Mouse (Mus musculus) midbrain, embryonic 16.5 days (tissue): Measurements from ENCODE around the gene Sik3. TPM values are rescaled to one million over a fixed set of nuclear protein-coding genes. Genes with fewer than 3 reads are reported as not detected.
A peak's percentile ranks its signal among the peaks of the same experiment; 100 is the strongest.

ENCODE experiments used
- ATAC-seq: fragments of 200-750 bp; cut with Nextera tagmentation; 2 replicates; pipeline ENCODE4 v1.8.0; 2017; ENCODE audit warnings: moderate TSS enrichment
- H3K27ac ChIP-seq: fragments of 300-500 bp; sonication (generic); 2 replicates; pipeline ENCODE4 v1.5.1; 2014; ENCODE audit warnings: mild to moderate bottlenecking, low read length, mixed read lengths
- H3K27me3 ChIP-seq: fragments of 300-500 bp; sonication (generic); 2 replicates; pipeline ENCODE4 v1.6.1; 2014; ENCODE audit warnings: low read depth, low read length, mixed read lengths; ENCODE audit not compliant: control insufficient read depth, insufficient read depth
- H3K36me3 ChIP-seq: fragments of 300-500 bp; sonication (generic); 2 replicates; pipeline ENCODE4 v1.6.1; 2014; ENCODE audit warnings: mild to moderate bottlenecking, low read length, moderate library complexity, mixed read lengths; ENCODE audit not compliant: control insufficient read depth, insufficient read depth
- H3K4me1 ChIP-seq: fragments of 300-500 bp; sonication (generic); 2 replicates; pipeline ENCODE4 v1.6.1; 2014; ENCODE audit warnings: mild to moderate bottlenecking, low read length, mixed read lengths; ENCODE audit not compliant: control insufficient read depth, insufficient read depth
- H3K4me2 ChIP-seq: fragments of 300-500 bp; sonication (generic); 2 replicates; pipeline ENCODE4 v1.6.1; 2014; ENCODE audit warnings: mild to moderate bottlenecking, low read length, mixed read lengths
- H3K4me3 ChIP-seq: fragments of 300-500 bp; sonication (generic); 2 replicates; pipeline ENCODE4 v1.5.1; 2014; ENCODE audit warnings: low read depth, mild to moderate bottlenecking, low read length, moderate library complexity, mixed read lengths
- H3K9ac ChIP-seq: fragments of 300-500 bp; sonication (generic); 2 replicates; pipeline ENCODE4 v1.6.1; 2014; ENCODE audit warnings: low read depth, low read length, mixed read lengths
- H3K9me3 ChIP-seq: fragments of 300-500 bp; sonication (generic); replicated peaks from 2 replicates; pipeline ENCODE4 v1.6.1; 2014; ENCODE audit warnings: mild to moderate bottlenecking, low read length, mixed read lengths; ENCODE audit not compliant: control insufficient read depth, poor library complexity, severe bottlenecking
- WGBS: fragments of 180-500 bp; shearing (Covaris S2); extraction: QIAGEN DNeasy Blood & Tissue Kit; methylation state at CpG from one replicate; pipeline ENCODE4 v1.1.7; 2014; 5-methylcytosine and 5-hydroxymethylcytosine counted together
- polyA plus RNA-seq: library from polyadenylated mRNA; unstranded; fragments of >200 nt; fragmentation: Nextera tagmentation; extraction: Ambion mirVana; gene quantifications from 2 replicates; pipeline ENCODE4 v1.2.1, GENCODE M21; 2015

The Sik3 gene
- polyA plus RNA-seq, 1 experiment from 2014 or later: 5.1 TPM

GRCm38 (mm10) chr9:46172953-46173352, 160.3 kb downstream of the Sik3 start:
- H3K9me3 ChIP-seq: no peaks in the 10 kb centered on the region
- 63% methylated on average over 2 of the region's 2 CpGs for WGBS

GRCm38 (mm10) chr9:46173919-46174318, 161.3 kb downstream of the Sik3 start:
- Histone ChIP-seq H3K9me3 (no peaks in the 10 kb centered on the region), H3K27ac (no peak overlapping the region), H3K4me1 (no peaks in the 10 kb centered on the region), H3K4me2 (no peak overlapping the region), H3K9ac (no peak overlapping the region), H3K4me3 (no peak overlapping the region), H3K27me3 (no peaks in the 10 kb centered on the region), H3K36me3 (0 out of 2 replicates have a peak, but pooled peaks cover 2% of the 10 kb centered on the region)
- no peak for ATAC-seq
- 94% methylated on average over 6 of the region's 6 CpGs for WGBS

More at GRCm38 (mm10) chr9:46172953-46173352, 160.3 kb downstream of the Sik3 start:
- H3K4me1 ChIP-seq: no peaks in the 10 kb centered on the region
- no peak overlapping the region for H3K4me3 ChIP-seq
- H3K4me2 ChIP-seq: no peak overlapping the region
- H3K27ac ChIP-seq: no peak overlapping the region
- H3K9ac ChIP-seq: no peak overlapping the region
- H3K36me3 ChIP-seq: no peaks in the 10 kb centered on the region
- no peak for ATAC-seq
- no peaks in the 10 kb centered on the region for H3K27me3 ChIP-seq

GRCm38 (mm10) chr9:46174770-46175294, 162.2 kb downstream of the Sik3 start:
- WGBS: 82% methylated on average over 5 of the region's 5 CpGs
- Histone ChIP-seq H3K4me3 (no peak overlapping the region), H3K9me3 (no peaks in the 10 kb centered on the region), H3K27me3 (no peaks in the 10 kb centered on the region), H3K9ac (no peak overlapping the region), H3K27ac (no peak overlapping the region), H3K36me3 (0 out of 2 replicates have a peak, but pooled peaks cover 2% of the 10 kb centered on the region), H3K4me2 (no peak overlapping the region), H3K4me1 (no peaks in the 10 kb centered on the region)
- ATAC-seq: no peak

GRCm38 (mm10) chr9:46175300-46175699, 162.7 kb downstream of the Sik3 start:
- Histone ChIP-seq H3K4me2 (no peak overlapping the region), H3K36me3 (0 out of 2 replicates have a peak, but pooled peaks cover 2% of the 10 kb centered on the region), H3K4me3 (no peak overlapping the region), H3K9me3 (no peaks in the 10 kb centered on the region), H3K27me3 (no peaks in the 10 kb centered on the region), H3K9ac (no peak overlapping the region), H3K4me1 (peaks cover under 1% of the 10 kb centered on the region; the same call in 1 of the 2 replicates), H3K27ac (no peak overlapping the region)
- WGBS: 88% methylated on average over 1 of the region's 1 CpGs
- ATAC-seq: no peak

- Histone ChIP-seq H3K9me3 (no peaks in the 10 kb centered on the region), H3K9ac (no peak overlapping the region), H3K4me1 (peaks cover 5% of the 10 kb centered on the region; the same call in 1 of the 2 replicates), H3K4me3 (no peak overlapping the region), H3K27me3 (no peaks in the 10 kb centered on the region), H3K27ac (no peak overlapping the region), H3K36me3 (0 out of 2 replicates have a peak, but pooled peaks cover 2% of the 10 kb centered on the region), H3K4me2 (no peak overlapping the region)
- 85% methylated on average over 1 of the region's 1 CpGs for WGBS
- ATAC-seq: no peak
Measured at GRCm38 (mm10) chr9:46175938-46176375, 163.3 kb downstream of the Sik3 start.

GRCm38 (mm10) chr9:46176613-46177012, 164.0 kb downstream of the Sik3 start:
- no peak overlapping the region for H3K4me2 ChIP-seq
- H3K27me3 ChIP-seq: no peaks in the 10 kb centered on the region
- 0 out of 2 replicates have a peak, but pooled peaks cover 4% of the 10 kb centered on the region for H3K36me3 ChIP-seq
- no peak for ATAC-seq
- no peak overlapping the region for H3K9ac ChIP-seq
- no peaks in the 10 kb centered on the region for H3K9me3 ChIP-seq
- H3K4me3 ChIP-seq: no peak overlapping the region
- no peak overlapping the region for H3K27ac ChIP-seq
- 83% methylated on average over 4 of the region's 4 CpGs for WGBS
- peaks cover 5% of the 10 kb centered on the region; the same call in 1 of the 2 replicates for H3K4me1 ChIP-seq

GRCm38 (mm10) chr9:46178595-46178994, 166.0 kb downstream of the Sik3 start:
- H3K36me3 ChIP-seq: 0 out of 2 replicates have a peak, but pooled peaks cover 4% of the 10 kb centered on the region
- no peak overlapping the region for H3K4me2 ChIP-seq
- 89% methylated on average over 9 of the region's 9 CpGs for WGBS
- no peaks in the 10 kb centered on the region for H3K27me3 ChIP-seq
- H3K9me3 ChIP-seq: no peaks in the 10 kb centered on the region
- ATAC-seq: no peak
- peaks cover 5% of the 10 kb centered on the region; the same call in 1 of the 2 replicates for H3K4me1 ChIP-seq
- no peak overlapping the region for H3K4me3 ChIP-seq
- H3K27ac ChIP-seq: no peak overlapping the region
- H3K9ac ChIP-seq: no peak overlapping the region

- Histone ChIP-seq H3K4me3 (no peak overlapping the region), H3K4me2 (no peak overlapping the region), H3K36me3 (0 out of 2 replicates have a peak, but pooled peaks cover 4% of the 10 kb centered on the region), H3K9me3 (no peaks in the 10 kb centered on the region), H3K9ac (no peak overlapping the region), H3K4me1 (peaks cover 5% of the 10 kb centered on the region; the same call in 1 of the 2 replicates), H3K27me3 (no peaks in the 10 kb centered on the region), H3K27ac (peak overlapping the region; percentile 18; the same call in 1 of the 2 replicates)
- no peak for ATAC-seq
- WGBS: 88% methylated on average over 8 of the region's 8 CpGs
Measured at GRCm38 (mm10) chr9:46181297-46181696, 168.7 kb downstream of the Sik3 start.

GRCm38 (mm10) chr9:46184542-46184941, 171.9 kb downstream of the Sik3 start:
- 89% methylated on average over 5 of the region's 5 CpGs for WGBS
- 0 out of 2 replicates have a peak, but pooled peaks cover 2% of the 10 kb centered on the region for H3K36me3 ChIP-seq
- no peak overlapping the region for H3K9ac ChIP-seq
- no peak overlapping the region for H3K27ac ChIP-seq
- no peaks in the 10 kb centered on the region for H3K27me3 ChIP-seq
- no peak for ATAC-seq
- no peak overlapping the region for H3K4me3 ChIP-seq
- H3K9me3 ChIP-seq: no peaks in the 10 kb centered on the region
- H3K4me1 ChIP-seq: peaks cover 7% of the 10 kb centered on the region; the same call in 1 of the 2 replicates
- no peak overlapping the region for H3K4me2 ChIP-seq
